Mouse (Mus musculus) embryonic facial prominence, embryonic 14.5 days (tissue): ENCODE measurements at regions not wholly inside any gene's neighbourhood (a gene's known extent, or its start where the extent isn't known, plus 50 kb on each side); places are given as distances from the start of the nearest gene placed in this dataset.
A peak's percentile ranks its signal among the peaks of the same experiment; 100 is the strongest.

ENCODE experiments used
- ATAC-seq: fragments of 200-750 bp; cut with Nextera tagmentation; 2 replicates; pipeline ENCODE4 v1.8.0; 2017; ENCODE audit warnings: low read depth, moderate number of reproducible peaks, moderate TSS enrichment
- DNase-seq: peaks from one replicate; pipeline ENCODE4 v3.0.0-alpha.2; 2015; ENCODE audit warnings: low spot score
- H3K27ac ChIP-seq: fragments of 300-500 bp; sonication (generic); replicated peaks from 2 replicates; pipeline ENCODE4 v1.5.1; 2014; ENCODE audit warnings: low read depth, mild to moderate bottlenecking, low read length, moderate library complexity
- H3K27me3 ChIP-seq: fragments of 300-500 bp; sonication (generic); replicated peaks from 2 replicates; pipeline ENCODE4 v1.6.1; 2014; ENCODE audit warnings: low read length; ENCODE audit not compliant: control insufficient read depth, insufficient read depth
- H3K36me3 ChIP-seq: fragments of 300-500 bp; sonication (generic); 2 replicates; pipeline ENCODE4 v1.6.1; 2014; ENCODE audit warnings: low read length, mixed read lengths; ENCODE audit not compliant: control insufficient read depth, insufficient read depth
- H3K4me1 ChIP-seq: fragments of 300-500 bp; sonication (generic); 2 replicates; pipeline ENCODE4 v1.6.1; 2014; ENCODE audit warnings: antibody characterized with exemption, low read length; ENCODE audit not compliant: control insufficient read depth, insufficient read depth
- H3K4me2 ChIP-seq: fragments of 300-500 bp; sonication (generic); 2 replicates; pipeline ENCODE4 v1.6.1; 2014; ENCODE audit warnings: low read depth, mild to moderate bottlenecking, low read length, moderate library complexity, mixed read lengths
- H3K4me3 ChIP-seq: fragments of 300-500 bp; sonication (generic); 2 replicates; pipeline ENCODE4 v1.5.1; 2014; ENCODE audit warnings: low read depth, mild to moderate bottlenecking, low read length
- H3K9ac ChIP-seq: fragments of 300-500 bp; sonication (generic); 2 replicates; pipeline ENCODE4 v1.6.1; 2014; ENCODE audit warnings: low read depth, mild to moderate bottlenecking, low read length, moderate library complexity, mixed read lengths
- H3K9me3 ChIP-seq: fragments of 300-500 bp; sonication (generic); 2 replicates; pipeline ENCODE4 v1.6.1; 2016; ENCODE audit warnings: low read length; ENCODE audit not compliant: control insufficient read depth
- WGBS: fragments of 180-500 bp; shearing (Covaris S2); extraction: QIAGEN DNeasy Blood & Tissue Kit; methylation state at CpG from one replicate; pipeline ENCODE4 v1.1.7; 2014; 5-methylcytosine and 5-hydroxymethylcytosine counted together

- Histone ChIP-seq H3K9ac (no peak overlapping the region), H3K4me3 (no peak overlapping the region), H3K36me3 (no peaks in the 10 kb centered on the region), H3K27me3 (no peaks in the 10 kb centered on the region), H3K4me2 (no peak overlapping the region), H3K9me3 (no peaks in the 10 kb centered on the region), H3K27ac (no peak overlapping the region), H3K4me1 (peaks cover 2% of the 10 kb centered on the region; the same call in 1 of the 2 replicates)
- DNase-seq (peak; percentile 23), ATAC-seq (no peak)
- 28% methylated on average over 1 of the region's 1 CpGs for WGBS
Observed at GRCm38 (mm10) chr6:36108830-36109229, 279.1 kb upstream of the Chrm2 start.

GRCm38 (mm10) chr6:36137223-36137622, 250.7 kb upstream of the Chrm2 start:
- no peaks in the 10 kb centered on the region for H3K4me1 ChIP-seq
- H3K9ac ChIP-seq = no peak overlapping the region
- no peaks in the 10 kb centered on the region for H3K9me3 ChIP-seq
- H3K4me2 ChIP-seq = no peak overlapping the region
- no peak for DNase-seq
- no peaks in the 10 kb centered on the region for H3K27me3 ChIP-seq
- no peak for ATAC-seq
- no peak overlapping the region for H3K4me3 ChIP-seq
- H3K27ac ChIP-seq = no peak overlapping the region
- H3K36me3 ChIP-seq = no peaks in the 10 kb centered on the region
- WGBS = 92% methylated on average over 1 of the region's 1 CpGs

GRCm38 (mm10) chr6:36147267-36147666, 240.6 kb upstream of the Chrm2 start:
- H3K9me3 ChIP-seq = no peaks in the 10 kb centered on the region
- H3K4me3 ChIP-seq = no peak overlapping the region
- DNase-seq (no peak), ATAC-seq (no peak)
- H3K36me3 ChIP-seq = no peaks in the 10 kb centered on the region
- H3K4me2 ChIP-seq = no peak overlapping the region
- no peaks in the 10 kb centered on the region for H3K4me1 ChIP-seq
- WGBS = 91% methylated on average over 1 of the region's 1 CpGs
- no peaks in the 10 kb centered on the region for H3K27me3 ChIP-seq
- no peak overlapping the region for H3K27ac ChIP-seq
- no peak overlapping the region for H3K9ac ChIP-seq

GRCm38 (mm10) chr6:36174514-36174913, 213.4 kb upstream of the Chrm2 start:
- Histone ChIP-seq H3K27me3 (no peaks in the 10 kb centered on the region), H3K4me1 (no peaks in the 10 kb centered on the region), H3K9ac (no peak overlapping the region), H3K36me3 (no peaks in the 10 kb centered on the region), H3K4me3 (no peak overlapping the region), H3K27ac (no peak overlapping the region), H3K9me3 (no peaks in the 10 kb centered on the region), H3K4me2 (no peak overlapping the region)
- ATAC-seq = no peak
- DNase-seq = no peak

- DNase-seq (no peak), ATAC-seq (no peak)
- 81% methylated on average over 3 of the region's 3 CpGs for WGBS
- Histone ChIP-seq H3K27me3 (no peaks in the 10 kb centered on the region), H3K4me3 (no peak overlapping the region), H3K9ac (no peak overlapping the region), H3K9me3 (no peaks in the 10 kb centered on the region), H3K4me2 (no peak overlapping the region), H3K36me3 (no peaks in the 10 kb centered on the region), H3K4me1 (no peaks in the 10 kb centered on the region), H3K27ac (no peak overlapping the region)
Observed at GRCm38 (mm10) chr6:36175112-36175511, 212.8 kb upstream of the Chrm2 start.

- no peak for DNase-seq
- Histone ChIP-seq H3K9ac (no peak overlapping the region), H3K4me3 (no peak overlapping the region), H3K27me3 (no peaks in the 10 kb centered on the region), H3K4me2 (no peak overlapping the region), H3K36me3 (no peaks in the 10 kb centered on the region), H3K27ac (no peak overlapping the region), H3K9me3 (no peaks in the 10 kb centered on the region), H3K4me1 (no peaks in the 10 kb centered on the region)
- no peak for ATAC-seq
- 77% methylated on average over 3 of the region's 3 CpGs for WGBS
Observed at GRCm38 (mm10) chr6:36179895-36180294, 208.0 kb upstream of the Chrm2 start.

GRCm38 (mm10) chr6:36182698-36183097, 205.2 kb upstream of the Chrm2 start:
- Histone ChIP-seq H3K4me2 (no peak overlapping the region), H3K4me1 (no peaks in the 10 kb centered on the region), H3K9ac (no peak overlapping the region), H3K27ac (no peak overlapping the region), H3K9me3 (no peaks in the 10 kb centered on the region), H3K4me3 (no peak overlapping the region), H3K36me3 (no peaks in the 10 kb centered on the region), H3K27me3 (no peaks in the 10 kb centered on the region)
- no peak for ATAC-seq
- no peak for DNase-seq
- WGBS = 64% methylated on average over 1 of the region's 1 CpGs

- H3K36me3 ChIP-seq = no peaks in the 10 kb centered on the region
- H3K9me3 ChIP-seq = no peaks in the 10 kb centered on the region
- no peak overlapping the region for H3K4me2 ChIP-seq
- H3K9ac ChIP-seq = no peak overlapping the region
- WGBS = 82% methylated on average over 2 of the region's 2 CpGs
- H3K27ac ChIP-seq = no peak overlapping the region
- H3K4me1 ChIP-seq = no peaks in the 10 kb centered on the region
- no peak for ATAC-seq
- DNase-seq = no peak
- no peak overlapping the region for H3K4me3 ChIP-seq
- no peaks in the 10 kb centered on the region for H3K27me3 ChIP-seq
Observed at GRCm38 (mm10) chr6:36206666-36207065, 181.2 kb upstream of the Chrm2 start.

- no peak overlapping the region for H3K4me2 ChIP-seq
- no peaks in the 10 kb centered on the region for H3K4me1 ChIP-seq
- no peaks in the 10 kb centered on the region for H3K9me3 ChIP-seq
- no peaks in the 10 kb centered on the region for H3K36me3 ChIP-seq
- no peak overlapping the region for H3K9ac ChIP-seq
- H3K4me3 ChIP-seq = no peak overlapping the region
- ATAC-seq (no peak), DNase-seq (no peak)
- H3K27ac ChIP-seq = no peak overlapping the region
- 70% methylated on average over 4 of the region's 4 CpGs for WGBS
- no peaks in the 10 kb centered on the region for H3K27me3 ChIP-seq
Observed at GRCm38 (mm10) chr6:36221308-36221707, 166.6 kb upstream of the Chrm2 start.
